Mouse (Mus musculus) CH12.LX (cell line): ENCODE measurements around the gene Pkp3.

ENCODE experiments used
- CHD1 ChIP-seq: IDR thresholded peaks from 2 replicates; pipeline ENCODE4 v1.6.1; 2012; ENCODE audit warnings: low read depth, low read length, improper control_type of control experiment, inconsistent platforms
- CHD2 ChIP-seq: IDR thresholded peaks from 2 replicates; pipeline ENCODE4 v1.6.1; 2011; ENCODE audit warnings: low read length, improper control_type of control experiment
- CTCF ChIP-seq, 2 experiments: IDR thresholded peaks in 1 of 2; conservative IDR thresholded peaks in 1 of 2; 2 replicates each; pipeline ENCODE4 v1.5.1; 2011 to 2012; ENCODE audit warnings: low read depth in 2 of 2, low read length in 2 of 2, improper control_type of control experiment in 1 of 2, inconsistent platforms in 1 of 2, mild to moderate bottlenecking in 1 of 2, moderate library complexity in 1 of 2
- EP300 ChIP-seq: IDR thresholded peaks from 2 replicates; pipeline ENCODE4 v1.6.1; 2011; ENCODE audit warnings: low read length, improper control_type of control experiment
- ETS1 ChIP-seq: conservative IDR thresholded peaks from 2 replicates; pipeline ENCODE4 v1.6.1; 2012; ENCODE audit warnings: low read depth, mild to moderate bottlenecking, inconsistent platforms, low read length, improper control_type of control experiment, moderate library complexity
- KAT2A ChIP-seq: IDR thresholded peaks from 2 replicates; pipeline ENCODE4 v1.6.1; 2012; ENCODE audit warnings: low read length, improper control_type of control experiment, inconsistent platforms; ENCODE audit not compliant: insufficient replicate concordance
- MAFK ChIP-seq: IDR thresholded peaks from 2 replicates; pipeline ENCODE4 v1.6.1; 2011; ENCODE audit warnings: low read length, improper control_type of control experiment; ENCODE audit not compliant: insufficient replicate concordance
- MXI1 ChIP-seq: IDR thresholded peaks from 2 replicates; pipeline ENCODE4 v1.6.1; 2011; ENCODE audit warnings: mild to moderate bottlenecking, low read depth, low read length, improper control_type of control experiment
- PAX5 ChIP-seq: IDR thresholded peaks from 2 replicates; pipeline ENCODE4 v1.6.1; 2012; ENCODE audit warnings: low read length, inconsistent platforms, mixed read lengths
- POLR2A ChIP-seq: IDR thresholded peaks from 2 replicates; pipeline ENCODE4 v1.6.1; 2011; ENCODE audit warnings: low read depth, mild to moderate bottlenecking, improper control_type of control experiment, low read length
- SMC3 ChIP-seq: IDR thresholded peaks from 2 replicates; pipeline ENCODE4 v1.6.1; 2011; ENCODE audit warnings: low read depth, low read length, improper control_type of control experiment
- USF2 ChIP-seq: conservative IDR thresholded peaks from 2 replicates; pipeline ENCODE4 v1.6.1; 2011; ENCODE audit warnings: low read depth, low read length, improper control_type of control experiment
- ZC3H11A ChIP-seq: IDR thresholded peaks from 2 replicates; pipeline ENCODE4 v1.6.1; 2012; ENCODE audit warnings: low read depth, mild to moderate bottlenecking, inconsistent platforms, low read length, improper control_type of control experiment

- TF ChIP-seq CTCF (conservative IDR thresholded peaks at IDR 0.05 in 1 of 2, IDR thresholded peaks at IDR 0.05 in 1 of 2; ENCODE audit: low read depth in 2 of 2, low read length in 2 of 2) (peak in 1 of 2 experiments; percentile 95; a peak in 2 of 4 replicates), SMC3 (peak; percentile 96), POLR2A (peak; percentile 62), CHD1 (no peak), CHD2 (no peak), KAT2A (no peak), EP300 (no peak), ZC3H11A (peak; percentile 68), MAFK (no peak), USF2 (no peak), MXI1 (no peak), ETS1 (no peak), PAX5 (no peak)
These were observed 14.2 kb downstream of the Pkp3 start for GRCm38 (mm10) chr7:141092051-141092735.
